Mouse (Mus musculus) erythroblast, adult 5-6 weeks (primary cell): ENCODE measurements around the gene C2cd2l. TPM values are rescaled to one million over a fixed set of nuclear protein-coding genes. Genes with fewer than 3 reads are reported as not detected.
A peak's percentile ranks its signal among the peaks of the same experiment; 100 is the strongest.
"Not testable (repeated sequence)": the region's sequence is repeated elsewhere in the genome, so short reads cannot be mapped to it uniquely, and the experiment has no call there.

Experiments
- ATAC-seq: replicated peaks from 2 replicates; pipeline ENCODE4 v1.8.0; 2016; ENCODE audit warnings: moderate number of reproducible peaks, mild to moderate bottlenecking, moderate TSS enrichment, inconsistent platforms; ENCODE audit not compliant: poor library complexity, low FRiP score, severe bottlenecking
- total RNA-seq, 2 experiments: library from RNA; stranded (forward) in 1 of 2; stranded (reverse) in 1 of 2; fragments of 150-400 nt in 1 of 2; fragments of 200-764, 138-1000 nt in 1 of 2; gene quantifications; 2 replicates each; pipeline versions ENCODE4 v1.2.3 to v1.2.4; 2015 to 2017; ENCODE audit warnings: low replicate concordance in 2 of 2

C2cd2l gene
- total RNA-seq, 2 experiments from 2014 or later, result 13.4 to 17.0 TPM

DNA sequence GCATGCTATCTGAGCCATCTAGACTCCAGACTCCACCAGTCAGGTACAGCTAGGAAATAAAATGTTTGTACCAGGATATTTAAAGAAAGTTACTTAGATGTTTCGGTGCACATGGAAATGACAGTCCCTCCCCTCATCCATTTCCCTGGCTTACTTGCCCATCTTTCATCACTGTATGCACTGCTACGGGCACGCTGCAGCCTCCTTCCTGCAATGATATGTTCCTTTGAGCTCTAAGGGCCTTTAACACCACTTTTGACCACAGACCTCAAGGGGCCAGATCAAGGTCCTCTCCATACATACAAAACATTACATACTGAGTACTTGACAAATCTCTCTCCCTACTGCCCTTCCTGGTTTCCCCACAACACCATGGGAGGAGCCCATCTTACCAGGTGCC is 16.9 kb upstream of the C2cd2l start:
- ATAC-seq, result no peak; the same call in 1 of the 2 replicates

DNA sequence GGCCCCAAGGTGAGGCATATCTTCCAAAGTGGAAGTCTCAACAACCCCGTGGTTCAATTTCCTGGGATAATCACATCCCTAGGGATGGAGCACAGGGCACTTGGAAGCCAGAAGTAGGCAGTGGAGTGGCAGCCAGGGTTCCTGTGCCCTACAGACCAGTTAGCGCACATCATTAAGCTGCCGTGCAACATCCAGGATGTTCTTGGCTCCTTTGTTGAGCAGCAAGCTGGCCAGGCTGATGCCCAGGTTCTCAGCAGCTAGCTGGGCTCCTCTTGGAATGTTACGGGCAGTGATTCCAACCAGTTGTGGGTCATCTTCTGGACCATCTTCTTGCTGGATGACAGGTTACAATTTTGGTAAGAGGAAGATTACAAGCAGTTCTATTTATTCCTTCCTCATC is 16.4 kb upstream of the C2cd2l start:
- ATAC-seq, result 0 out of 2 replicates have a peak, but pooled peaks have one; percentile 4

DNA sequence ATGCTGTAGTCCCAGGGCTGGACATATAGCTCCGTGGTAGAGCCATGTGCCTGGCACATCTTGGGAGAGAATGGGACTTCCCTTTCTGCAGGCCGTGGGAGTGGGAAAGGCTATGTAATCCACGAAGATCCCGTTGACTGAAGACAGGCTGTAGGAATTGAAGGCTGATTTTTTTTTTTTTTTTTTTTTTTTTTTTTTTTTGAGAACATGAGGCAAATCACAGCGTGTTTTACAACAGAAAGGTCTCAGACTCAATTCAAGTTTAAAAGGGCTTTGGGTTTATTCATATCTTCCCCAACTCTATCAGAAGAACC is 16.0 kb upstream of the C2cd2l start:
- ATAC-seq, result 0 out of 2 replicates have a peak, but pooled peaks have one; percentile 7

DNA sequence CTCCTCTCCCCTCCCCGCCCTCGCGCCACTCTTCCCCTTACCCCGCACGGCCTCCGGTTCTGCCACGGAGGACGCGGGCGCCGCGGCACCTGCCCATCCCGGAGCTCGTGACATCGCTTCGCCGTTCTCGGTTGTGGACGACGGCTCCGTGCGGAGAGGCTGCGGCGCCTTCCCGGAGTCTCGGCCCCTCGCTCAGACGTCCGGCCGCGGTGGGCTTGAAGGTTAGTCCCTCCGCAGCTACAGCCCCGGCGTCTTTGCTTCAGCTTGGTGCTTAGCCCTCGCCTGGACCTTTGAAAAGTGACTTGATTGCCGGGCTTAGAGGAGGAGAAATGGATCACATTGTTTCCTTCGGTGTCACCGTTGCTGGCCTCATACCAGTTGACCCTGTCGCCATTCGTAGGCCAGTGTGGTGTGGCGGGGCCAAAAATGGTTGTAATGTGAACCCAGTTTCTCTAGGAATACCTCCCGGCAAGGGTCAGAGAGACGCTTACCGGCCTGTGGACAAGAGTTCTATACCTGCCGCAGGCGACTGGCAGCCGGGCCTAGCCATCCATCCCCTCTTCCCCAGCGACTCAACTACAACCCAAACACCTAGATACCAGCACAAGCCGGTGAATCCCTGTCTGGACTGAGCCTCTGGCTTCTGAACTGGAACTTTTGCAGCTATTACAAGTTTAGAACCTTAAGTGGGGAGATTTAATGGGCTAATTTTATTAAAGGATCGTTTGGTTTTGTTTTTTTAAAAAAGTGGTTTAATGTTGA is 15.4 kb upstream of the C2cd2l start:
- peak; percentile 30 for ATAC-seq

DNA sequence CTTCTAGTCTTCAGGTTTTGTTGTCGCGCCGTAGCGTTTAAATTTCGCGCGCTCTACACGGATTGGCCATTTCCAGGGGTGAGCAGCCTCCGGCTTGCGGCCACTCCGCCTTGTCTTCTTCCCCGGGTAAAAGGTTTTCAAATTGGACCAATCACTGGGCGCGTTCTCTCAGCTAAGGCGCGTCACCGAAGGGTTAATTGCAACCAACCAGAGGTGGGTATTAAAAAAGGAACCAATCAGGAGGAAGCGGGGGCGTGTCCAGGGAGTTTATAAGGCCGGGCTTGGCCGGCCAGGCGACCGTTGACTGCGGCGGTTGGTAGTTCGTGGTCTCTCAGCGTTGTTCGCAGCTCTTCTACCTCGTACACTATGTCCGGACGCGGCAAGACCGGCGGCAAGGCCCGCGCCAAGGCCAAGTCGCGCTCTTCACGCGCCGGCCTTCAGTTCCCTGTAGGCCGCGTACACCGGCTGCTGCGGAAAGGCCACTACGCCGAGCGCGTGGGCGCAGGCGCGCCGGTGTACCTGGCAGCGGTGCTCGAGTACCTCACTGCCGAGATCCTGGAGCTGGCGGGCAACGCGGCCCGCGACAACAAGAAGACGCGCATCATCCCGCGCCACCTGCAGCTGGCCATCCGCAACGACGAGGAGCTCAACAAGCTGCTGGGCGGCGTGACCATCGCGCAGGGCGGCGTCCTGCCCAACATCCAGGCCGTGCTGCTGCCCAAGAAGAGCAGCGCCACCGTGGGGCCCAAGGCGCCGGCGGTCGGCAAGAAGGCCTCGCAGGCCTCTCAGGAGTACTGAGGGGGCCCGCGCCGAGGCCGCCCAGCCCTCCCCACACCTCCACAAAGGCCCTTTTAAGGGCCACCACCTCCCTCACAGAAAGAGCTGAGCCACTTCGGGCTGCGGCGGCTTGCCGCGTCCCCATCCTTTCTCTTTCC is 14.6 kb upstream of the C2cd2l start, which contains the start of gene H2afx:
Gene H2afx, plus strand, starts transcription at position 299 of the 935 bp plus-strand sequence.
- ATAC-seq, result peak; percentile 76

DNA sequence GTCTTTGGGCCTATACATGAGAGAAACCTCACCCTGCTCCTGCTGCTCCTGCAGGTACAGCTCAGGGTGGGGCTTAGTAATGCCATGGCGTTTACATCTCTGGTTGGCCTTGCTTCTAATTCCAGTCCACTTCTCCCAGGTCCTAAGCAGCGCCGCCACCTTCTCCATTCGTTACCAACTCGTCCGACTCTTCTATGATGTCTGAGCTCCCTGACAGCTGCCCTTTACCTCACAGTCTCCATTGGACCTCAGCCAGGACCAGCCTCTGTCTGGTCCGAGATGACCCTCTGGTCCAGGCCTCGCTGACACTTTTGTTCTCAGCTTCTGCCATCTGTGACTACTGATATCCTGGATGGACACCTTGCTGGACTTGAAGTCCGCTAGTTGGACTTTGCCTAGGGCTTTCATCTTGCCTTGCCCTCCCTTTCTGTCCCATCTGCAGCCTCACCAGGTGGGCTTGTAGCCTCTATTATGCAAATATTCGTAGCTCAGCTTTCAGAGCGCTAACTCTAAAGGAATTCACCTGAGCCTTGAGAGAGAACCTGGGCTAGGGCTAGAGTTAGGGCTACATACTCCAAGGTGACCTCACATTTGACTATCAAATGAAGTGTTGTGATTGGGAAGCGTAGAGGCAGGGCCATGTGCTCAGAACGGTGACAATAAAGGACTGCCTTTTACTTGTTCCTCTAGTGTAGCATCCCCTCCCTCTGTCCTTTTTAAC is 13.0 kb upstream of the C2cd2l start:
- ATAC-seq, result no peak

DNA sequence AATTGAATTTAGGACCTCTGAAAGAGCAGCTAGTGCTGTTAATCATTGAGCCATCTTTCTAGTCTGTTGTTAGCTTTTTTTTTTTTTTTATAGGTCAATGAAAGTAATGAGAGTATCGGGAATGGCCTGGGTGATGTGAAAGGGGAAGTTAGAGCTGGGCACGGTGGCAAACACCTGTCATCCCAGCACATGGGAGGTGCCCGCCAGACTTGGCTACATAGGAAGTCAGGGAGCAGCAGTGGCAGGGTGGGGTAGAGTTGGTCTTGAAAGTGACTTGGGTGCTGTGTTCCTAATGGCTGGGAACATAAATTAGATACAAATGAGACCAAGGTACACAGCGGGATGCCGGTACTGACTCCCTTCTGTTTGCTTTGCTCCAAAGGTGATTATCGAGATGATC is 10.7 kb upstream of the C2cd2l start:
- no peak for ATAC-seq

DNA sequence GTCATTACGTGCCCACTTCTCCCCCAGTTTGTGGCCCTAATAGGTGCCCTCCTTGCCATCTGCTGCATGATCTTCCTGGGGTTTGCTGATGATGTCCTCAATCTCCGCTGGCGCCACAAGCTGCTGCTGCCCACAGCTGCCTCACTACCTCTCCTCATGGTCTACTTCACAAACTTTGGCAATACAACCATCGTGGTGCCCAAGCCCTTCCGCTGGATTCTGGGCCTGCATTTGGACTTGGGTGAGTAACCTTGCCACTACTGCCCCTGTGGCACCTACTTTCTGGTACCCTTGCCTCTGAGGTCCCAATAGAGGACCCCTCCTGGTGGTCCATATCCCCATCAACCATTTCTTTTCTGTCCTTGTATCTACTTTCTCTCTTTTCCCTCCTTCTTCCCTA is 7.8 kb upstream of the C2cd2l start:
- no peak for ATAC-seq

DNA sequence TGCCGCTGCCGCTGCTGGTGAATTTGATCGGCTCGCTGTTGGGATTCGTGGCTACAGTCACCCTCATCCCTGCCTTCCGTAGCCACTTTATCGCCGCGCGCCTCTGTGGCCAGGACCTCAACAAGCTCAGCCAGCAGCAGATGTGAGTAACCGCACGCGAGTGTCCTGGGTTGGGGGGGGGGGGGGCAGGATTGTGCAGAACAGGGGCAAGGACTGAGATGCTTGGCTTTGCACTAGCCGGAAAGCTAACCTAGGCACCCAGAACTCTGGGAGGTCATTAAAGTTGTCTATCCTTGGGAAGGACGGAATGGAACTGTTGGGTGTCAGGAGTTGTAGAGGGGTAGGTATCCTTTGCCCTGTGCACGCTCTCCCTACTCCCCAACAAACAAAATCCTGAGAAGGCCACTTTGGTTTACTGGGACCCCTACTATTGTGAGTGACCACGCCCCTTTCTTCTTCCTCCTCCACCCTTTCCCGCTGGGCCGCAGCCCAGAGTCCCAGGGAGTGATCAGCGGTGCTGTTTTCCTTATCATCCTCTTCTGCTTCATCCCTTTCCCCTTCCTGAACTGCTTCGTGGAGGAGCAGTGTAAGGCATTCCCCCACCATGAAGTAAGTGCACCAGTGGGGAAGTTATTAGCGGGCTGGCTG is 7.1 kb upstream of the C2cd2l start:
- ATAC-seq, result peak; percentile 42; the same call in 1 of the 2 replicates

DNA sequence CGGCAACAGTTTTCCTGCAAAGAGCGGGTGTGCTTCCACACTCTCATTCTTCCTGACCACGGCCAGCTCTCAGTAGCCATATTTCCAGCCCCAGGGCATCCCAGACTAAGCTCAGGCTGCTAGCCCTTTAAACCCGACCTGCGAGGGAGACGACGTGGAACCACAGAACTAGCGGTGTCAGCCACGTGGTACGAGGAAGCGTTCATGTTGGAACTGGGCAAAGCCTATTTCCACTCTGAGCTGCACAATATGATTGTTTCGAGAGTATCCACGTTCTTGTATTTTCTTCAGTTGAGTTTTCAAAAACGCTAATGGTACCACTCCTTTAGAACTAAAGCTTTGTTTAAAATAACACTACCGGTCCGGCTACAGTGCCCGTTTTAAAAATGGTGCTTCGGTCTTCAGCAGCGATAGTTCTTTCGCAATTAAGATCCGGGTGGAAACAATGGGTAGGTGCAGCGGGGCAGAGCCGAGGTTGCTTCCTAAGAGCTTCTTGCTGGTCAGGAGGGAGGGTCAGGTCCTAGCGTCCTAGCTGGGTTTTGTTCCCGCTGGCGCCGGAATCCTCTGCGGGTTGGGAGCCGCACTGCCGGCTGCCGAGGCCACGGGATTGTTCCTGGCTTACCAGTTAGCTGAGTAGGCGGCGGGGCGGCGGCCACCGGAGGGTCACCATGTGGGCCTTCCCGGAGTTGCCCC is 6.4 kb upstream of the C2cd2l start:
- peak; percentile 80 for ATAC-seq

DNA sequence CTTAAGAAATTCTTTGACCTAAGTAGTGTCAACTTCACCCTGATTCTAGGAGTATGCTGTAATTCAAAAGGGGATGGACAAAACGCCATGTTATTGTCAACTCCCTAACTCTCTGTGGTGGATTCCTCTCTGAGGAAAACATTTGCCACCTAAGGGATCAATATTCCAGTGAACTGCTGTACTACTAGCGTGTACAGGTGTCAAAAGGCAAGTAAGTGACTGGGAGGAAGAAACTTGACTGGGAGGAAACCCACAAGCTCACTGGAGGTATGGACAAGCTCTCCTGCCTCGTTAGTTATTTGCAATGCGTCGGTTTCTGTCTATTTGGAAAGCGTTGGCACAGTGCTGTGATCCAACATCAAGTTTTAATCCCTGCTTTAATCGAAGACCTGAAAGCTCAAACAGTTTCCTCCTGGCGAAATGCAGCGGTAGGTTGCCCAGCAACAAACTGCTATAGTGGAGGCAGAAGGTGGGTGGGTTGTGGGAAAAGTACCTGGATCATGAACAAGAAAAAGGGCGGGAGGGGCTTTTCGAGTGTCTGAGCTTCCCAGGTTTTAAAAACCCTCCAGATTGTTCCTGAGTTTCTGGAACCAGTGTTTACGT is 5.8 kb upstream of the C2cd2l start, which contains the start of gene Dpagt1:
Gene Dpagt1, plus strand, starts transcription at position 252 of the 603 bp plus-strand sequence.
- ATAC-seq, result no peak

DNA sequence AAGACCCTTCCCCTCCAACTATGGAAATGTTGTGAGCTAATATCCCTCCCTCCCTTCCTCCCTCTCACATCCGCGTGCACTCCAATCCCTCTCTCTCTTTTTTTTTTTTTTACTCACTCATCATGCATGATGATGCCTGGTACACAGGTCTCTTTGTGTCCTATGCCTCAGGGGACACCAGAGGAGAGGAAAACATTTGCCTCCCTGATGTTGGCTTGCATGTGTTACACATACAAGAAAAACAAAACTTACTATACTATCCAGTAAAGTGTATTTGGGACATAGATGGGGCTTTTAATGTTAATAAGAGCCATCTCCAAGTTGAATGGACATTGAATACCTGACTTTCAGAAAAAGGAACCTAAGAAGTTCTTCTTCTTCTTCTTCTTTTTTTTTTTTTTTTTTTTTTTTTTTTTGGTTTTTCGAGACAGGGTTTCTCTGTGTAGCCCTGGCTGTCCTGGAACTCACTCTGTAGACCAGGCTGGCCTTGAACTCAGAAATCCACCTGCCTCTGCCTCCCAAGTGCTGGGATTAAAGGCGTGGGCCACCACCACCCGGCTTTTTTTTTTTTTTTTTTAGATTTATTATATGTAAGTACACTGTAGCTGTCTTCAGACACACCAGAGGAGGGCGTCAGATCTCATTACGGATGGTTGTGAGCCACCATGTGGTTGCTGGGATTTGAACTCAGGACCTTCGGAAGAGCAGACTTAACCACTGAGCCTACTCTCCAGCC is 5.1 kb upstream of the C2cd2l start:
- ATAC-seq, result not testable (repeated sequence)

DNA sequence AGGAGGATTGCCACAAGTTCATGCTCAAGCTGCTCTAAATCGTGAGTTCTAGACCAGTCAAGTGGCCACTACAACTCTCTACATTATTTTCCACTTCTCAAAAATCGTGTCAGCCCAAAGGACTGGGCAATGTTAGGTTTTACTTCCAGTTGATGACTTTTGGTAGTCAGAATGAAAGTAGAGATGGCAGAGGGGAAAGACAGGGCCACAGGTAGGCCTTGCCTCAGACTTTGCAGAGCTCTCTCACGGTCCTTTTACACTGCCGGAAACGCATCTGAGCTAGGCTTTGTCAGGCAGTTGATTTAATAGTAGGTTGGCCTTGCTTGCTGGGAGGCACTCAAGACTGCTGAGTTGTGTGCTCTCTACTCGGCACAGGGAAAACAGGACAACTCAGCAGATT is 4.1 kb upstream of the C2cd2l start:
- ATAC-seq, result no peak

DNA sequence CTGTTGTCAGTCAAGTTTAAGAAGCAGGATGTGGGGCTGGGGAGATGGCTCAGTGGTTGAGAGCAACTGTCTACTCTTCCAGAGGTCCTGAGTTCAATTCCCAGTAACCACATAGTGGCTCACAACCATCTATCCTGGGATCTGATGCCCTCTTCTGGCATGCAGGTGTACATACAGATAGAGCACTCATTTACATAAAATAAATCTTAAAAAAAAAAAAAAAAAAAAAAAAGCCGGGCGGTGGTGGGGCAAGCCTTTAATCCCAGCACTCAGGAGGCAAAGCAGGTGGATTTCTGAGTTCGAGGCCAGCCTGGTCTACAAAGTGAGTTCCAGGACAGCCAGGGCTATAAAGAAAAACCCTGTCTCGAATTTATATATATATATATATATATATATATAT is 3.6 kb upstream of the C2cd2l start:
- not testable (repeated sequence) for ATAC-seq

DNA sequence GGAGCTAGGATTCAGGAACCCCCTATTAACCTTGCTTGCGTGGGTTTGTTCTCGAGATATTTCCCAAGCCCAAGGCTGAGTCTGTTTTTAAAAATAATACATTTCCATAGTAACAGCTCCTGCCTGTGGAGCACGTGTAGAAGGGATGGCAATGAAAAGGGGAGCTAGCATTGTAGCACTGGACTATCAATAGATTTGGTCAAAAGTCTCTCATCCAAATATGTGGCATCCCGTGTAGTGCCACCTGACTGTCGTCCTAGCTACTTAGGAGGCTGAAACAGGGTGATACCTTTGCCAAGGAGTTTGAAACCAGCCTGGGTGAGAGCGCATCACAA is 681 bp upstream of the C2cd2l start:
- no peak for ATAC-seq

DNA sequence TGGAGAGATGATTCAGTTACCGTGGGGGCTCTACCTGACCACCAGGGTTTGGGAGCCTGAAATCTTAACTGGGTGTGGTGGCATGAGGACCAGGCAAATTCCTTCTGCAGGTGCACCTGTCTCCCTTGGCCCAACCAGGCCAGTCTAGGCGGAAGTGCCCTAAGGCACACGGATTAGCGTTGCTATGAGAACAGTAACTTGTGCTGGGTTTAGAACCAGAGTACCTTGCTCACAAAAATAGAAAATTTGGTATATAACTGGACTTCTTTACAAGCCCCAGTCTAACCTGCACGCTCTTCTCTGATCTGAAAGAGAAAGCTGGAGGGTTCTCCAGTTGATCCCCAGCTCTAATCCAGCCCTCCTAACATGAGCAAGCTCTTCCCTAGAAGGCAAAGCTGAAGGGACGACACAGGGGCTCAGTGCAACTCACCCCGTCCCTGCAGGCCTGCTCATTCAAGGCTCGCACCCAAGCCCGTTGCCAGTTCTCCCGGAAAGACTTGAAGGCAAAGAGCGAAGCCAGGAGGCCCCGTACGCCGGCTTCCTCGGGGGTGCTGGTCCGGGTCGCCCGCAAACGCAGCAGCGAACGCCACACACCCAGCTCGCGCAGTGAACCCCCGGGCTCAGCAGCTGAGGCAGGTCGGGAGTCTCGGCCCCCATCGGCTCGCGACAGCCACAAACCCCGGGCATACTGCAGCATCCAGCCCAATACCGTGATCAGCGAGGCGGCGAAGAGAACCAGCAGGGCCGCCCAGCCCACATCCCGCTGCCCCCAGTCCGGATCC is 789 bp downstream of the C2cd2l start:
- peak; percentile 28 for ATAC-seq

DNA sequence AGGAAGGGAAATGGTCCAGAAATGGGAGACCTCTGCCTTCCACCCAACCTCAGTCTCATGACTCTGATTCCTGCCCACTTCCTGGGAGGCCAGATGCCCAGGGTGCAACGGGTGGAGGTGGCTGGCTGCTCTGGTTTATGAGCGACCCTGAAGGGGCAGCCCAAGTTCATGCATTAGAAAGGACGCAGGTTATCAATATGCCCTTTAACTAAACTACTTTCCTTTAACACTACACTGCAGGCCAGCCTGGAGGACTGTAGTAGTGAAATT is 1.3 kb downstream of the C2cd2l start:
- ATAC-seq, result no peak
